Mouse (Mus musculus) testis, adult 2 months (tissue): ENCODE measurements around the gene Fam214b.

Source experiments
- CTCF ChIP-seq: fragments of 200-500 bp; IDR thresholded peaks from 2 replicates; pipeline ENCODE4 v1.5.1; 2012; ENCODE audit warnings: low read depth, mild to moderate bottlenecking, inconsistent platforms, low read length, moderate library complexity; ENCODE audit not compliant: control insufficient read depth, insufficient read depth, insufficient replicate concordance
- POLR2A ChIP-seq: fragments of 200-500 bp; IDR thresholded peaks from 2 replicates; pipeline ENCODE4 v1.6.1; 2012; ENCODE audit warnings: low read depth, mild to moderate bottlenecking, inconsistent platforms, low read length, moderate library complexity; ENCODE audit not compliant: control insufficient read depth

DNA sequence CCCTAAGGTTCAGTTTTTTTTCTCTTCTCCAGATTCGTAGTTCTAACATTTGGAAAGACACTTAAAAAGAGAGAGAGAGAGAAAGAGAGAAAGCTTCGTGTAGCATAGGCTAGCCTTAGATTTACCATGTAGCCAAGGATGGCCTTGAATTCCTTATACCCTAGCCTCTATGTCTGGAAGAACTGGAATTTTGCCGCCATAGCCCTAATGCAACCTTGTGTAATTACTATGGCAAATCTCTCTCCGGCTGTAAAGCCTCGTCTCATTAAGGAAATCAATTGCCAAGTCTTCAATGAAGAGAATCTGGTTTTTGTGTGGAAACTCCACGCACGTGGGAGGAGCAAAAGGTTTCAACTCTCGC, 12.4 kb upstream of the Fam214b start:
- no peak for TF ChIP-seq CTCF
- TF ChIP-seq POLR2A: no peak
